Mouse (Mus musculus) spleen, adult 2 months (tissue): ENCODE results near the gene Casp14. TPM values are rescaled to one million over a fixed set of nuclear protein-coding genes. Genes with fewer than 3 reads are reported as not detected.

Experiments
- DNase-seq, 2 experiments: peaks; one replicate each; pipeline versions ENCODE4 v3.0.0 to v3.0.0-alpha.2; 2012 to 2021; ENCODE audit warnings: low spot score in 2 of 2, low read depth in 1 of 2
- H3K27ac ChIP-seq: fragments of 200-500 bp; 2 replicates; pipeline ENCODE4 v1.5.1; 2012; ENCODE audit warnings: low read length, inconsistent platforms; ENCODE audit not compliant: insufficient read depth
- H3K27me3 ChIP-seq: fragments of 200-500 bp; 2 replicates; pipeline ENCODE4 v1.6.1; 2012; ENCODE audit warnings: mild to moderate bottlenecking, moderate library complexity, low read length, inconsistent platforms; ENCODE audit not compliant: control insufficient read depth, insufficient read depth
- H3K36me3 ChIP-seq: fragments of 200-500 bp; 2 replicates; pipeline ENCODE4 v1.6.1; 2012; ENCODE audit warnings: mild to moderate bottlenecking, low read length, inconsistent platforms; ENCODE audit not compliant: control insufficient read depth, insufficient read depth
- H3K4me1 ChIP-seq: fragments of 200-500 bp; 2 replicates; pipeline ENCODE4 v1.6.1; 2011; ENCODE audit warnings: inconsistent platforms; ENCODE audit not compliant: control insufficient read depth, insufficient read depth, insufficient read length
- H3K4me3 ChIP-seq: fragments of 200-500 bp; 2 replicates; pipeline ENCODE4 v1.5.1; 2011; ENCODE audit warnings: mild to moderate bottlenecking, inconsistent platforms; ENCODE audit not compliant: insufficient read depth, insufficient read length; ENCODE audit errors: extremely low read depth
- CTCF ChIP-seq: fragments of 200-500 bp; IDR thresholded peaks from 2 replicates; pipeline ENCODE4 v1.5.1; 2011; ENCODE audit warnings: mild to moderate bottlenecking, inconsistent platforms; ENCODE audit not compliant: insufficient read depth, insufficient read length, insufficient replicate concordance; ENCODE audit errors: extremely low read depth
- POLR2A ChIP-seq: fragments of 200-500 bp; IDR thresholded peaks from 2 replicates; pipeline ENCODE4 v1.6.1; 2011; ENCODE audit warnings: low read depth, low read length, inconsistent platforms
- WGBS: fragments of 180-500 bp; shearing (Covaris S2); methylation state at CpG from one replicate; pipeline ENCODE4 v1.1.7; 2018; 5-methylcytosine and 5-hydroxymethylcytosine counted together
- polyA plus RNA-seq: library from polyadenylated mRNA; depleted of rRNA; stranded (reverse); fragments of >200 nt; gene quantifications from 2 replicates; pipeline ENCODE4 v1.2.3, GENCODE M21; 2012

Casp14 gene
- polyA plus RNA-seq, 1 experiment, result not detected

DNA sequence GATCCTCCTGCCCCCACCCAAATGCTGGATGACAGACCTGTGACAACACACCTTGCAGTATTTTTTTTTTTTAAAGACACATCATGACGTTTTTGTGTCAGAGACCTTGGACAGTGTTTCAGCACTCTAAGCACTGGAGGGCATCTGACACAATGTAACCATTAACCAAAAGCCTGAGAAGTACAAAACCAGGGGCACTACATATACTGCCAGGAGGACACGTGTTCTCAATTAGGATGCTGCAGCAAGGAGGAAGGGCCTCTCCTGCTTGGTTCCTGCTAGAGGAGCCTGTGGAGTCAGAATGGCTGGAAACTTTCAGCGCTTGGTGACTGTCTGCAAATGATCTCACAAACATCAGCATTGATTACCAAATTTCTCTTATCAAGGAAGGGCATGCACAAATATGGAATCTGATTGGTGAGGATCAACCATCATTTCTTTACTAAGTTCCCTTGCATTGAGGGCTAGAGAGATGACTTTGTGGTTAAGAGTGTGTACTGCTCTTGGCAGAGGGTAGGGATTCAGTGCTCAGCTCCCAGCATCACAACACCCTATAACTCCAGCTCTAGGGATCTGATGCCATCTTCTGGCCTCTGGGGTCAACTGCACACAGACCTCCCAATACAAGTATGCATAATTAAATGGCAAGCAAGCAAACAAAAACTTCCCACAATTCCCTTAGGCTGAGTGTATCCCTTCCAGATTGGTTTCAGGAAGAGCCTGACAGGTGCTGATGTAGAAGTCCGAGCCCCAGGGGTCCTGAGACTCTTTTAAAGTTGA is 27.5 kb upstream of the Casp14 start:
- H3K27ac ChIP-seq, result no peak overlapping the region
- no peaks in the 10 kb centered on the region for H3K4me1 ChIP-seq
- TF ChIP-seq CTCF, result no peak
- no peak for TF ChIP-seq POLR2A
- no peak overlapping the region for H3K4me3 ChIP-seq
- no peaks in the 10 kb centered on the region for H3K27me3 ChIP-seq
- DNase-seq, result no peak
- H3K36me3 ChIP-seq, result no peaks in the 10 kb centered on the region
- WGBS, result 55% methylated on average over 4 of the region's 4 CpGs

DNA sequence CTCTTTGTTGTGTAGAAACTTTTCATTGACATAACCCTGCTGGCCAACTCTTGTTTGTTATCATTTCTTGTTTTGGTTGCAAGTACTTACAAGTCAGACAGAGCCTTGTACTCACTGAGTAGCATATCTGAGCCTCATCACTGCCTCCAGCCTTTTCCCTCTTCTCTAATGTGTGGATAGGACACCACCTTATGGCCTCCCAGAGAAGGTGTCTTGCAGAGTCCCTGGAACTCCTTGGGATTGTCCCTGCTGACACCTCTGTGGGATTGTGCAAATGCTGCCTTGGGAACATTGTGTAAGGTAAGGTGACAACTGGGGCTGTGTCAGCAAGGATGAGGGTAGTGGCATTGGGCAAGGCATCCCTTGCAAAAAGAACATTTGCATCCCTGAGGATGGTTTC is 25.6 kb upstream of the Casp14 start:
- no peaks in the 10 kb centered on the region for H3K27me3 ChIP-seq
- no peak for DNase-seq
- no peak overlapping the region for H3K4me3 ChIP-seq
- TF ChIP-seq POLR2A (no peak), CTCF (no peak)
- no peaks in the 10 kb centered on the region for H3K4me1 ChIP-seq
- no peaks in the 10 kb centered on the region for H3K36me3 ChIP-seq
- H3K27ac ChIP-seq, result no peak overlapping the region

DNA sequence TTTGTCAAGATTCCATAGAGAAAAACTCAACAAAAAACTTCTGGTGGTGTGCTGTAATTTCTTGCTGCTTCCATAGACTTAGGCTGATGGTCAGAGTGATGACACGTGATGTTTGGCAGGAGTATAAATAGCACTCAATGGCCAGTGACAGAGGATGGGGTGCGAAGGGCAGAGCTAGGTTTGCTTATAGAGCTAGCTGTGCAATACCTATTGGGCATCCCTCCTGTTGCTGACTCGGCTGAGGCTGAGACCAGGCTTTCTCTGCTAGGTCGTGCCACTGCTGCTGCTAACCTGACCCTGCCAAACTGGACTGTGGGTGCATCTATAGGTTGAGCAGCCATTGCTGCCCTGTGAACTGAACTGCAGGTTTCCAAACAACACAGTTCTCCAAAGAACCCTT is 21.7 kb upstream of the Casp14 start:
- WGBS, result 77% methylated on average over 4 of the region's 4 CpGs
- no peak for TF ChIP-seq CTCF

DNA sequence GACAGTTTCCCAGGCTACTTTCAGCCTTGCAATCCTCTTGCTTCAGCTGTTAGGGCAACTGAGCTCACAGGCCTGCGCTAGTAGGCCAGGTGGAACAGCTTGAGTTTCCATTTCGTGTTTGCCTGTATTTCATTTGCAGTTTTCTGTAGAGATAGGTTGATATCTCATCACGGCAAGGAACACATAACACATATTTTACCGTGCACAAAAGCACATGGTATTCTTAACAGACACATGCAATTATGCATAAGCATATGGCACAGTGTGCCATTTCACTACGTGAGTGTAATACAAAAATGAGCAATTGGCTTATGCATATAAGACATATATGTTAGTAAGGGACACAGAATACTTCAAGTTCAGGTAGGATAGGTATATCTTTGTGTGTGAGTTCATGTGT is 9.8 kb upstream of the Casp14 start:
- Histone ChIP-seq H3K27me3 (no peaks in the 10 kb centered on the region), H3K4me1 (no peaks in the 10 kb centered on the region), H3K36me3 (no peaks in the 10 kb centered on the region), H3K27ac (no peak overlapping the region), H3K4me3 (no peak overlapping the region)
- no peak for DNase-seq
- no peak for TF ChIP-seq POLR2A
- TF ChIP-seq CTCF, result no peak
- WGBS, result 86% methylated on average over 5 of the region's 5 CpGs

More for the DNA sequence above, 21.7 kb upstream of the Casp14 start:
- H3K27me3 ChIP-seq, result no peaks in the 10 kb centered on the region
- H3K36me3 ChIP-seq, result no peaks in the 10 kb centered on the region
- H3K4me1 ChIP-seq, result no peaks in the 10 kb centered on the region
- no peak for DNase-seq
- no peak overlapping the region for H3K27ac ChIP-seq
- no peak overlapping the region for H3K4me3 ChIP-seq

DNA sequence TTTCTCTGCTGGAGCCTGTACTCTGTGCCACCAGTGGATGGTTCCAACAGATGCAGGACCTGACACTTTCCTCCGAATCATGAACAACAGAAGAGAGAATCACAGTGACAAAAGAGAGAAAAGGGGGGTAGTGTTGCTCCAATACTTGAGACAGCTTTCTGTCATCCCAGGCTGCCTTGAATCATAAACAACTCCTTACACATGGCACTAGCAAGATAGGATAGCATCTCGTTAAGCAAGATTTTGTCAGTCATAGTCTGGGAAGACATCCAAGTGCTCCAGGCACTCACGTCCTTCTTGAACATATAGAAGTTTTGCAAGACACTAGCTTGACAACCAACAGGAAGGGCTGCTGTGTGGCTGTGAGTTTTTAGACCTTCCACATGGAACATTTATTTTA is 8.9 kb upstream of the Casp14 start:
- no peak for DNase-seq
- 66% methylated on average over 3 of the region's 3 CpGs for WGBS
- Histone ChIP-seq H3K4me3 (no peak overlapping the region), H3K27ac (no peak overlapping the region), H3K36me3 (no peaks in the 10 kb centered on the region), H3K4me1 (no peaks in the 10 kb centered on the region), H3K27me3 (no peaks in the 10 kb centered on the region)
- TF ChIP-seq POLR2A, result no peak
- no peak for TF ChIP-seq CTCF

DNA sequence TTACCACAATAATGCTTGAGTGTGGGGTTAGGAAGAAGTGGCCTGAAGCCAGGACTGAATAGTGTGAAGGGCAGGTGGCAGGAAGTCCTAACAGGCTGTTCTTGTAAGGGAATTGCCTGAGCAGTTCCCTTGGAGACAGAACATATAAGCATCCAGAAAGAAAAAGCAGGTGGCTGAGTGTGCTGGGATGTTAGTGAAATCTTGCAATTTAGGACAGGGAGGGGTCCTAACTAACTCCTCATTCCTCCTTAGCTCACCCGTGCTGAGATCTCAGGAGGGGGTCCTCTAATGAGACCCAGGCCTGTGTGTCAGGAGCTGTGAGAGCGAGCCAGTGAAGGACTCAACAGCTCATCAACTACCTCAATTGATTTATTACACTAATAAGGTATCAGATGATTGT is 5.3 kb upstream of the Casp14 start:
- Histone ChIP-seq H3K27ac (no peak overlapping the region), H3K27me3 (no peaks in the 10 kb centered on the region), H3K4me1 (no peaks in the 10 kb centered on the region), H3K4me3 (no peak overlapping the region), H3K36me3 (no peaks in the 10 kb centered on the region)
- no peak for TF ChIP-seq CTCF
- TF ChIP-seq POLR2A, result no peak
- DNase-seq, result no peak
- 63% methylated on average over 2 of the region's 2 CpGs for WGBS

DNA sequence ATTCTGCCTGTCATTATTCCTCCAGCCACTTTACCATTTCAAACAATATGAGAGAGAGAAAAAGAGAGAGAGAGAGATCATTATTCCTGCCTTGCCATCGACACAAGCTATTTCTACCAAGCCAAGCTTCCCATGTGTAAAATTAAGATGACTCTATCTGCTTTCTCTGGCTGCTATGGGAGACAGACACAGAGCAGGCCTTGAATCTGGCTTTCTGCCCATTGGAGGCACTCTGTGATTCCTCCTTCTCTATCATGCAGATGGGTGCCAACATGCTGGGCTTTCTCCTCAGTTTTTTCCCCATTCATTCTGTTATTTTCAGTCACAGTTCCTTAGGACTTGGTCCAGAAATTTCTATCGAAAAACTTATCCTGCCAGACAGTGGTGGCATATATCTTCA is 4.6 kb upstream of the Casp14 start:
- H3K36me3 ChIP-seq, result no peaks in the 10 kb centered on the region
- no peak overlapping the region for H3K4me3 ChIP-seq
- WGBS, result 89% methylated on average over 2 of the region's 2 CpGs
- H3K4me1 ChIP-seq, result no peaks in the 10 kb centered on the region
- H3K27me3 ChIP-seq, result no peaks in the 10 kb centered on the region
- TF ChIP-seq CTCF (no peak), POLR2A (no peak)
- H3K27ac ChIP-seq, result no peak overlapping the region
- no peak for DNase-seq
